Mouse (Mus musculus) ES-Bruce4 (cell line): ENCODE measurements around the gene Ppp1r7.

Source experiments
- CTCF ChIP-seq: IDR thresholded peaks from one replicate; pipeline ENCODE4 v1.8.1; 2011; ENCODE audit warnings: low read depth, low read length
- EP300 ChIP-seq: IDR thresholded peaks from 2 replicates; pipeline ENCODE4 v1.6.1; 2011; ENCODE audit warnings: low read depth, low read length; ENCODE audit not compliant: insufficient read depth

DNA sequence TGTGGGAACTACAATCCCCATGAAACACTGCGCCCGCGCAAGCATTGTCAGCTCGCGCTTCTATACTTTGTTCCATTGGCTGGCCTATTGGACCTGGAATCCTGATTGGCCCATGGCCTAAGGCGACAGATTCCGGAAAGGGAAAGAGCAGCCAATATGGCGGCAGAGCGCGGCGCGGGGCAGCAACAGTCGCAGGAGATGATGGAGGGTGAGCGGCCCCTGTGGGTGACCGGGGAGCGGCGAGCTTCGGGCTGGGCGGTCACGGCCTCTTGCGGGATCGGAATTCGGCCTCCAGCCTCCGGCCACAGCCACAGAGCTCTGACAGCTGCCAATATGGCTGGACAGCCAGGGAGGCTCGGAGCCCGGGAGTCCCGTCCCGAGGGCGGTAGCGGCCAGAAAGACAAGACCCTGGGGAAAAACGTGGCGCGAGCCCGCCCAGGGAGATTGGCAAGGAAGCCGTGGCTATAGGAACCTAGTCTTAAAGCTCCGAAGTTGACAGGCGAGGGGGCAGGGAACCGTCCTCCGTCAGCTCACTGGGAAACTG, 922 bp downstream of the Ppp1r7 start:
- no peak for TF ChIP-seq CTCF
- no peak for TF ChIP-seq EP300
